Mouse (Mus musculus) kidney, adult 8-10 months (tissue): ENCODE measurements around the gene Fitm2.
"Not testable (repeated sequence)": the region's sequence is repeated elsewhere in the genome, so short reads cannot be mapped to it uniquely, and the experiment has no call there.

Source experiments
- DNase-seq, 2 experiments: peaks; one replicate each; pipeline ENCODE4 v3.0.0; 2022

Gene Fitm2

DNA sequence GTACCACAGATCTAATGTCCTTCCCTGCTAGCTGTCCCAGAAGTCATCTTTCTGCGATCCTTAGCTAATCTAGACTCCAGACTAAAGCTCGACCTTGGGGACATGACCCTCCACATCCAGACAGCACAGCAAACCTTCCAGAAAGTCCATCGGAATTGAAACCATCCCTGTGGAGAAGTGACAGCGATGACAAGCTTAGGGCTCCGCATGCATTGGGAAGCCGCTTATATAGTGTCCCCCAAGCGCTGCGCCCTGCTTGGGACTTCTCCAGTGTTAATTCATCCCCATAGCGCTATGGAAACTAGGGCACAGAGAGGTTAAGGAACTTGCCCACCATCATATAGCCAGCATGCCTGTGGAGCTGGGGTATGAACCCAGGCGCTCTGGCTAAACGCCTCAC lies 9.6 kb downstream of the Fitm2 start:
- DNase-seq, result no peak

DNA sequence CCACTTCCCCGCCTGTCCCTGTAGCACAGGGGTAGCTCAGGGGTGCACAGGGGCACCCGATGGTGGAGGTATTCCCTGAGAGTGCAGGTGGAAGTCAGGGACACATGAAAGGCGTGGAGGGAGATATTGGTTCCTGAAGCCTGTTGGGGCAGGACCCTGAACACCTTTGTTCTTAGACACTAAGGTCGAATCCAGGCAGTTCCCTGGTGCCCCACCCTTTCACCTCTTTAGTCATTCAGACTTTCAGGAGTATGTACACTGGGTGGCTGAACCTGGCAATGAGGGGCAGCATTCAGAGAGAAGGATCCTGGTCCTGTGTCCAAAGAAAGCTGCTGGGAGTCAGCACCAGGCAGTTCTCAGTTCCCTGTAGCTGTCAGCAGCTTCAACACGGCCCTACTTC lies 10.0 kb downstream of the Fitm2 start:
- no peak for DNase-seq

DNA sequence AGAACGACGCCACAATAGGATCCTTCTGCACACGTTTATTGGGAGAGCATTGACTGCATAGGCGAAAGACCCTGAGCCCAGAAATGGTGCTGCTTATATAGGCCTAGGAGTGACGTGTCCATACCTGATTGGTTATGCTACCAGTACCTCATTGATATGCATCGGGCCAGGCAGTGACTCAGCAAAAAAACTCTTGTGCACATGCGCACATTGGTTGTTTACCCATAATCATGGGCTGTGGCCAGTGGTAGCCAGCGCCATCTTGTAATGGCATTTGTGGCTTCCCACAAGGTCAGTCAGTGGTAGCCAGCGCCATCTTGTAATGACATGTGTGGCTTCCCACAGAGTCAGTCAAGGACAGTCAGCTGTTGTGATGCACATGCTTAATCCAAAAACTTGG lies 11.1 kb downstream of the Fitm2 start:
- not testable (repeated sequence) for DNase-seq

DNA sequence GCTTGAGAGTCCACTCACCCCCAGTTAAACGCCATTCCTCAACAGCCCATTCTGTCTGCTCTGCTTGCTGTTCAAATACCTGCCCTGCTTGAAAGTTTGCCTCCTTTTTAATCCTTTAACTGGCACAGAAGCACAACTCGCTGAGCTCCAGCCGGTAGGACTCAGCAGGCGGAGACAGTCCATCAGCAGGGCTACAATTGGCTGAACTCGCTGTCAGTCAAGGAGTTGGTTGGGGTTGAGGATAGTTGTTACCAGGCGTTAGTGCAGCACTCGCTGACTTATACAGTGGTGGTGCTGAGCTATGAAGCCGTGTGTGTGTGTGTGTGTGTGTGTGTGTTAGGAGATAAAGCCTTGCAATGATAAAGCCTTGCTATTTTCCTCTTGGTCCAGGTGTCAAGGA lies 11.8 kb downstream of the Fitm2 start:
- DNase-seq, result no peak

DNA sequence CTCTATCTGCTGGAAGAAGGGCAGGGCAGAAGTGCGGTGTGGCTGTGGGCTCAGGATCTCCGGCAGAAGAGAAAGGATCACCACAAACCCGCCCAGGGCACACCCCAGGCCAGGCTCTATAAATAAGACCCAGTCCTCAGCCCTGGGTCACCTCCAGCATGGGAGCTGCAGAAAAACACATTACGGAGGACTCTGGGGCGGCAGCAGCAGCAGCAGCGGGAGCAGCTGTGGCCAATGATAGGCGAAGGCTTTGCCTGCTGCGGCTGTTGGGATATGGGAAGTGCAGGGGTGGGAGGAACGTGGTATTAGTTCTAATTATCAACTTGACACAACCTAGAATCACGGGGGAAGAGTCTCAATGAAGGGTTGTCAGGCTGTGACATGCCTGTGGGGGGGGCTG lies 13.0 kb downstream of the Fitm2 start:
- DNase-seq, result no peak

DNA sequence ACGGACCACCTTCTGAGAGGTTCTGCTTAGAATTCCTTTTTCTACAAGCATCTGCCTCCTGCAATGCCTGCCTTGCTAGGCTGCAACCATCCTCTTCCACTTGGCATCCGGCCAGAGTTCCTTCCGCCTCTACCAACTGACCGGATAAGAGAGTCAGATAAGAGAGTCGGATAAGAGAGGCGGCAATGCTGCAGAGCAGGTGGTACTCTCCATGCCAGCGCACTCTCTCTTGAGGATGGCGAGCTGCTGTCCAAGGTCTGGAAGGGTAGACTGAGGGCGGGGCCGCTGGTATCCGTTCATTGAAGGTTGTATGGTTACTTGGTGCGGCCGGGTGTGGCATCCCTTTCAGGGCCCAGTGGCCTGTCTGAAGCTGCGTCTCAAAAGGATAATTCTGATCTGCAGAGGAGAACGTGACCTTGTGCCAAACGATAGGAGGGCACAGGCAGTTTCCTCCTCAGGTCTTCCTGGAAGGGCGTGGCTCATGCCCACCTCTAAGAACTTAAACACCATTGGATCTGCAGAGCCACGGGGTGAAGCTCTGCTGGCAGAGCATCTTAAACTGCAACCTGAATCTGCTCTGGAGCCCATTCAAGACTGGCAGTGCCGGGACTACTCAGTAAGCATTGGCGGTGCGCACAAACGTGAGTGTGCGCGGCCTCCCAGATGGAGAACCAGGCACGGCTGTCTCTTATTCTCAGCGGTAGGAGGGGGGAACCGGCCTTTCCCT lies 13.7 kb downstream of the Fitm2 start:
- DNase-seq, result no peak

DNA sequence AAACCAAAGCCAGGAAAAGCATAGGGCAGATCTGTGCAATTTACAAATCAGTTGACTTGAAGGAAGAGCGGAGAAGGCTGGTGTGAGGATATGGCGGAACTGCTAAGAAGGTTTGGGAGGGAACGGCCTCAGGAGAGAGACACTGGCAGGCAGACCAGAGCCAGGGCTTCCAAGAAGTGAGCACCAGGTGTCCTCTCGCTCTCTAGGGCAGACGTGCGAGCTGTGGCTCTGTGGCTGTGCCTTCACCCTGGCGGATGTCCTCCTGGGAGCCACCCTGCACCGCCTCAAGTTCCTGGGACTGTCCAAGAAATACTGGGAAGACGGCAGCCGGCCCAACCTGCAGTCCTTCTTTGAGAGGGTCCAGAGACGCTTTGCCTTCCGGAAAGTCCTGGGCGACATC lies 19.1 kb downstream of the Fitm2 start:
- DNase-seq, result no peak

DNA sequence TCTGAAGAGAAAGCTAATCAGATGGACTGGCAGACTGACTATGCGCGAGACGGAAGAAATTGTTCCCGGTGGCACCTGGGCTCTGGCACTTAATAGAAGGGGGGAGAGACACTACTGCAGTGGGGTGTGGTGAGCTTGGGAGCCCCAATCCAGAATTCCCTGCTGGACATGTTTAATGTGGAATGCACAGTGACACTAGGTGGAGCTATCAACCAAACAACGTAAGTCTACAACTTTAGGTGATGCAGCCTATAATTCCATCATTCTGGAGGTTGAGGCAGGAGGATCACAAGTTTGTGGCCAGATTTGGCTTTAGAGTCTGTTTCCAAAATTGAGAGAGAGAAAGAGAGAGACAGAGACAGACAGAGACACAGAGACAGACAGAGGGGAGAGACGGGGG lies 19.7 kb downstream of the Fitm2 start:
- DNase-seq, result no peak

DNA sequence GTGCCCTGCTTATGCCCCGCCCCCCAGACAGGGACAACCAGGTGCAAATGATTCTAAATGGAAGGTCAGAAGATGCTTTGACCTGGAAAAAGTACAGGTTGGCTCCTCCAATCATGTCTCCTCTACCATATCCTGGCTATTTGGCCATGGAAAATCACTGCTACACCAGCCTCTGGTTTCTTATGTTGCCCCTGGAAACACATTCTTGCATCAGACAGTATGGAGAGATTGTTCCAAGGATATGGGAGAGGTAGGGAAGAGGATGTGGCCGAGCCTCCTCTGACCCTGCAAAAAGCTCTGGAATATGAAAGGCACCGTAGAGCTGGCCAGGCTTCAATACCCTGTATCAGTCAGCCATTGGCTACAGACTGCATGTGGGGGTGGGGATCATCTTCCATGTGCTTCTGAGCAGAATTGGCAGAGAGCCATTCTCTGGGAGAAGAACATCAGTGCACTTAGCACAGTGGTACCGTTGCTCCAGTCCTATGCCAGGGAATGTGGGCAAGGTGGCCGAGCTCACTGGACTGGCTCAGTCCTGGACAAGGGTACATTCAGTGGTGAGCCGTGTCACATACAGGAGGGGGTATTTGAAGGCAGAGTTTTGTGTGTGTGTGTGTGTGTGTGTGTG lies 21.6 kb downstream of the Fitm2 start:
- no peak for DNase-seq

DNA sequence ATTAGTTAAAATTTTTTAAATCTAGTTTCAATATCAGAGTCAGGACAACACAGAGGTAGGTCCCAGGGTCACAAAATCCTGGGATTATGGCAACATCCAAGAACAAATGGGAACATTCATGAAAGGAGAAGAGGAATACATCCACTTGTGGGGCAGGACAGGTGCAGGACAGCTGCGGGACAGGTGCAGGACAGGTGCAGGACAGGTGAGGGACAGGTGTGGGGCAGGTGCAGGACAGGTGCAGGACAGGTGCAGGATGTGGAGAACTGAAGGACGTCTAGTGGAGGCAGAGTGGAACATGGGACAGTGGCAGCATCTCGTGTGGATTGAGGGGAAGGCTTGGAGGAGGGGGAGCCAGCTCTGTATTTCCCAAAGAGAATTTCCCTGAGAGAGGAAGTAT lies 23.2 kb downstream of the Fitm2 start:
- DNase-seq, result no peak

DNA sequence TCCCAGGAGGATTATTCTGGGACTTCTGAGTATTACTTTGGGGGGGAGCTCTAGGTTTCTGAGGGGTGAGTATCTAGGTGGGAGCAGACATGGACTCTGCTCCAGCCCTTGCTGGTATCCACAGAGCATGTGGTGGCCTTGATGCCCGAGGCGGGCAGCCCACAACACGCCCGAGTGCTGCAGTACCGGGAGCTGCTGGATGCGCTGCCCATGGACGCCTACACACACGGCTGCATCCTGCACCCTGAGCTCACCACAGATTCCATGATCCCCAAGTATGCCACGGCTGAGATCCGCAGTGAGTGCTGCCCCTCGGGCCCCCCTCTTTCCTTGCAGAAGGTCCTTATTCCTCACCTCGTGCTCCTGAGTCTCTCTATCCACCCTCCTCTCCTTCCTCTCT lies 25.1 kb downstream of the Fitm2 start:
- DNase-seq, result no peak

DNA sequence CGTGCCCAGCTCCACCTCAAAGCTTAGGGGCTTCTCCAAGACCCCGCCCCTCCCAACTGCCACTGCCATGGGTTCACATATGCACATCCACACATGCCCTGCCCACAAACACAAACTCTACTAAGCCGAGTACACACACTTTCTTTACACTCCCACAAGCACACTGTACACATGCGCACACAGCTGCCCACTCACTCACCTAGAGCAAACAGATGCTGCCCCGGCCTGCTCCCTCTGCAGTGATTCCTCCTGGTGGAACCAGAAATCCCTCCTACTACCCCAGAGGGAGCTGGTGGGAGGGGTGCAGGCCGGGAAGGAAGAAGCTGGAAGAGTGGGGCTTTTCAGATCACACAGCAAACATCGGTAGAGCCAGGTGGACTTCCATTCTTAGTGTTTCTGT lies 28.4 kb downstream of the Fitm2 start:
- DNase-seq, result no peak

DNA sequence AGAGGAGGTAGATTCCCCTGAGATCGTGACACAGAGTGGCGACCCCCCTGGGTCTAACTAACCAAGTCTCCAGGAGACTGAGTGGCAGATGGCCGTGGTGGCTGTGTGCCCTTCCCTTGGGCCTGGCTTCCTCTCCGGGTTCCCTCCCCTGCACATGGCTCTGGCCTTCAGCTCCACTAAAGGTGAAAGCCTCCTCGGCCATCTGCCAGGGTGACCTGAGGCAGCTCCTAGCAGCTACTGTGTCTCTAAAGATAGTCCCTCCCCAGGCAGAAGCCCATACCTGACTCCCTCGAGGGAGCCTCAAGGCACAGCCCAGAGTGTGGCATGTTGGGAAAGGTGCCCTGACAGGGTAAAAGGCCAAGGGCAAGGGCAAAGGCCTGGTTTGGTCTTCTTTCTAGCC lies 28.9 kb downstream of the Fitm2 start:
- no peak for DNase-seq

DNA sequence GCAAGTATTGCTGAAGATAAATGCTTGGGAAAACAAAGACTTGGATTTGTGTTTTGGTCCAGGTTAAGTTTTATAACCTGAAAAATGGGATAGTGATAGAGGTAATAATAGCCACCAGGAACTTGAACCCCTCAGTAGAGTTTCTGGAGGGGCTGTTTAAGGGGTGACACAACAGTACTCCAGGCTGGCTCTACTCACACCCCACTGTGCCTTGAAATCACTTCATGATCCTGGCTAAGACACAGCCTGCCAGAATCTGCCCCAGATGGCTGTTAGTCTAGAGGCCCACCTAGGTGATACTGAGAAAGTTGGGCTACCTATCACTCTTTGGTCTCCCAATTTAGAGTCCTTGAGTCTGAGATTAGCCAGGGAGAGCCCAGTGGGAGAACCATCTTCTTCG lies 32.9 kb downstream of the Fitm2 start:
- DNase-seq, result no peak

DNA sequence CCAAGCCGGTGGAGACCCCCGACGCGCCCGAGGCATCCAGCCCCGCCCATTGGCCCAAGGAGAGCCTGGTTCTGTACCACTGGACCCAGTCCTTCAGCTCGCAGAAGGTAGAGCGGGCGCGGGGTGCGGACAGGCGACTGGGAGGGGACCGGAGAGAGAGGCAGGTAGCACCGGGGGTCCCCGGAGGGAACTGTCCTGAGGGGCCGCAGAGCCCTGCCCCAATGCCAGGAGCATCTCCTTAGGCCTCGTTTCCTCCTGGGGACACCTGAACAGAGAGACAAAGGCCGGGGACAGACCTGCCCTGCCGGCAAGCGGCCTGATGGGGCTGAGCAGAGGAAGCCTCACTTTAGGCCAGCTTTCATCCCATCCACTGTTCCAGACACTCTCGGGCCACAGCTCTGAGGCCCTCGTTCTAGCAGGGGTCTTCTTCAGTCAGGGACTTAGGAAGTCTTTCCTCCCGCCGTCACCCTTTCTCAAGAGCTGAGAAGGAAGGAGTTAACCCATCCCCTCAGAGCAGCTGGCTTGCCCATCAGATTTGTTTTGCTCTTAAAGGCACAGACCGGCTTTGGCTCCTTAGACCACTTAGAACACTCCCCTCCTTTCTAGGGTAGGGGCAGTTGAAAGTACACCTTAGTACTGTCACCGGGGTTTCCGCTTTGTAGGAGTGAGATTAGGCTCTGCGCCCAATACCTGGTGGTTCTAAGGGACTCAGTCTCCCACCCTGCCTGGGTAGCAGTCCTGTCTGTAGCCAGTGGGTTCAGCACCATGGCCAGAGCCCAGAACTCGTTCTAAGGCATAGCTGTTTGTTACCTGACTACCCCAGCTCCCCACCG lies 33.6 kb downstream of the Fitm2 start:
- peak in 1 of 2 experiments; percentile 23 for DNase-seq

DNA sequence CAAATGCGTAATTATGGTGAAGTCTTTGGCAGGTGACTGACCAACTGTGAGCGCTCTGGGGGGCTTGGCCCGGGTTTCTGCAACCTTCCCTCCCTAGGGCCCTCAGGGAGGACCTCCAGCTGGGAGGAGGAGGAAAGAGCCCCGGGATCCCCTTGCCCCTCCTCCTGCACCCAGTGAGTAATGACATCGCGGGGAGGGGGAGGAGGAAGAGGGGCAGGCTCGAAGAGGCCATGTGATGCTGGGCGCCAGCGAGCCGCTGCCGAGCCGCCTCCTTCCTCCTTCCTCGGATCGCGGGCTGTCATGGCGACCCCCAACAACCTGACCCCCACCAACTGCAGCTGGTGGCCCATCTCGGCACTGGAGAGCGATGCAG lies 34.2 kb downstream of the Fitm2 start, which contains the start of gene Gdap1l1:
TSS of gene Gdap1l1 (plus strand) at position 231 of the 373 bp plus-strand sequence.
- DNase-seq, result no peak

DNA sequence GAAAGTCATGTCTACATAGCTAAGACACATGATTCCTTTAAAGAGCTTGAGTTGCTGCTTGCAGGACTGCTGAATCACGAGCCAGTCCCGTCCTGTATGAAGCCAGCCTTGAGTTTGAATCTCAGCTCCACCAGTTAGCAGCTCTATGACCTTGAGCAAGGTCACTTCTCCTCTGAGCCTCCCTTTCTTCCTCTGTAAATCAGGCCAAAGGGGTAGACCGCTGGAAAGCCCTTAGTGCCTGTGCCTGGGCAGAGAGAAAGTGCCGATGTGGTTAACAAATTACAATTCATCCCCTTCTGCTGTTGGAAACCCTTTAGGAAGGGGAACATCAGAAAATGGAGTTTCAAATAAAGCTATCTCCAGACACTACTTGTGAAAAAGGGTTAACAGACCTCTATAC lies 34.6 kb downstream of the Fitm2 start:
- DNase-seq, result no peak

DNA sequence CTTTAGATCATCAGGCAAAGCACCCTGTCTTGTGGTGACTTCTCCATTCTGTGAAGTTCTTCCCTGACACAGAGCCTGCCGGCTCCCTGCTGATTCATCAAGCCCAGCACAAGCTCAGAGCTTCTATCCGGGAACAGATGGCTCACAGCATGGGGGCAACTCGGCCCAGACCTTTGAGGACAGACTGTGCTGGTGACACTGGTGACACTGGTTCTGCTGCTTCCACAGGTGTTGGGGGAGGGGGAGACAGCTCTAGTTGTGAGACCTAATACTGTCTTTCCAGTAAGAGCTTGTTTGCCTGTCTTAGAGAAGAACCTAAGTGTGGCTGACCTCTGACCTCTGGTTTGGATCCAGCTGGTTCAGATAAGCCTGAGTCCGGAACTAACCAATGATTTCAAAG lies 38.5 kb downstream of the Fitm2 start:
- DNase-seq, result no peak

DNA sequence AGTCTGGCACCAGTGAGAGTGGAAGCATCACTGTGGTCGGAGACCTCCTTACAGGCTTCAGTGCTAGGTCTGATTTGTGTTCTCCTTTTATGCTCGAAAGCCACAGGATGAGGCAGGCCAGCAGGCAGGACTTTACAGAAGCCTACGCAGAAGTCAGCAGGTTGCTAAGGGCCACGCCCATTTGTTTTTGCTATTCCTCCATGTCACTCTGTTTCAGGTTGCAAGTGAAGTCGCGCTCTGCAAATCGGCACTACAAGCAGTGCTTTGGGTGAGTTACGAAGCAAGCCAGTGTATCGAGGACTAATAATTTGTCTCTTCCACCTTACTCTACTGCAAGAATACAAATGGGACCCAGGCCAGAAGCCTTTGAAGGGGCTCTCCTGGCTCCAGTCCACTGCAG lies 41.1 kb downstream of the Fitm2 start:
- DNase-seq, result no peak

DNA sequence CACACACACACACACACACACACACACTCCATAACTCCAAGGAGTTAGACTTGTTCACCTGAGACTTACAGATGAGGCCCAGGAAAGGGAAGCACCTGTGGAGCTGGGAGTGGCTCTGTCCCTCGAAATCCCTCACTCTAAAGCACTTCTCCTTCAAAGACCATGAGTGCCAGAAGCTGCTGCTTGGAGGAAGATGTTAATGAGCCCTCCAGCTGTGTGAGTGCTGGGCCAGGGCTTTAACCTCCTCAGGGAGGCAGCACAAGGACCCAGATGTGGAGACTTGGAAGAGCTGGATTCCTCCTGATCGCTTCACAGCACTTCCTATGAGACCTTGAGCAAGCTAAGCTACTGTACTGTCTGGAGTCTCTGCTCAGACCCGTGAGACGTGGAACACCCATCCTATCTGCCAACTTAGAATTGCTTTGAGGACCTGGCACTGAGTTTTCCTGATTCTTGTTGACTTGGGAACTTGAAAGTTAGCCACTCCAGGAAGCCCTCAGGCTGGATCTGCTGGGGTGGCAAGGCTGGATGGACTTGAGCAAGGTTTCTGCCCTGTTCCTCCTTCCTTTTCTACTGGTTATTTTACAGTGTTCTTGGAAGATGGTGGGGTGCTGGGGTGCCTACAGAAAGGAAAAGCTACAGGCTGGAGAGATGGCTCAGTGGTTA lies 44.0 kb downstream of the Fitm2 start:
- DNase-seq, result no peak

DNA sequence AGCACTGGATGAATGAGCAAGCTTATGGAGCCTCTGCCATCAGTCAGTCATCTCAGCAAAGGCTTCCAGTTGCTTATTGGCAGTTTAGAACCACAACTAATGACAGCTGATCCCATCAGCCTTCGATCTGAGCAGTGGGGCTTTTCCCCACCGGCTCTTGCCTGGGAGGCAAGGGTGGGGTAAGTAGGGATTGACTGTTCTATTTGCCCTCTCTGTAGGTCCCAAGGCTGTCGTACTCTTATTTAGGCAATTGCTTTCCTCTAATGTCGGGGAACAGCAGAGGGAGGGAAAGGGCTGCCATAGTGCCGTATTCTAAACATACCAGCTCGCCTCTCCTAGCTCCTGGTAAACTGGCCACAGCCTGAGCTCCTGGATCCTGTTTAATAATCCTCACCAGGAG lies 47.8 kb downstream of the Fitm2 start, which contains the start of gene Oser1:
TSS of gene Oser1 (minus strand) at position 101 of the 400 bp plus-strand sequence.
- DNase-seq, result no peak

DNA sequence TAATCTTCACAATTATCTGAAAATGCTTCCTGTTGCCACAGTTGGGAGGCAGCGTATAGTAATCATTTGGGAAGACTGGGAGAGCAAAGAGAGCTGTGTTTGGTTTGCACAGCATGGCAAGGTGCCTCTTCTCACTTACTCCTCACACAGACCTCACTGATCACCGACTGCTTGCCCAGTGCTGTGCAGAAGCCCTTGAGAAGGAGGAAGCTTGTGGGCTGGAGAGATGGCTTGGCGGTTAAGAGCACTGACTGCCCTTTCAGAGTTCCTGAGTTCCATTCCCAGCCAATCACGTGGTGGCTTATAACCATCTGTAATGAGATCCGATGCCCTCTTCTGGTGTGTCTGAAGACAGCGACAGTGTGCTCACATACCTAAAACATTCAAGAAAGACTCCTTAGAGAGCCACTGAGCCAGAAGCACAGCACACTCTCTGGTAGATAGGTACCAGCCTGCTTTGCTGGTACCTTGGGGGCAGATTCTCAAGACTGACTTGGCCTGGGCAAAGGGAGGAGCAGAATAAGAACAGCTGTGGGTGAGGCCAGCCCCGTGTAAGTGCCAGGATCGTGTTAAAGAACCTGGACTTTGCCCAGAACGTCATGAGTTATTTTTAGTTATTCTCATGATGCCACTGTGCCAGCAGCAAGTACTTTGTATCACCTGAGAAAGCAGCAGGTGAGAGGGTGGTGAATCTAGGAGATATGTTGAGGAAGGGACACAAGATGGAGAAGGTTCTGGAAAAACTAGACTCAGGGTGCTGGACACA lies 49.4 kb downstream of the Fitm2 start:
- peak; percentile 64 to 70 for DNase-seq
